Mouse (Mus musculus) kidney, adult 9 months (tissue): ENCODE results near the gene Abhd12b.

ENCODE experiments used
- DNase-seq: peaks from one replicate; pipeline ENCODE4 v3.0.0; 2022

Gene Abhd12b

DNA sequence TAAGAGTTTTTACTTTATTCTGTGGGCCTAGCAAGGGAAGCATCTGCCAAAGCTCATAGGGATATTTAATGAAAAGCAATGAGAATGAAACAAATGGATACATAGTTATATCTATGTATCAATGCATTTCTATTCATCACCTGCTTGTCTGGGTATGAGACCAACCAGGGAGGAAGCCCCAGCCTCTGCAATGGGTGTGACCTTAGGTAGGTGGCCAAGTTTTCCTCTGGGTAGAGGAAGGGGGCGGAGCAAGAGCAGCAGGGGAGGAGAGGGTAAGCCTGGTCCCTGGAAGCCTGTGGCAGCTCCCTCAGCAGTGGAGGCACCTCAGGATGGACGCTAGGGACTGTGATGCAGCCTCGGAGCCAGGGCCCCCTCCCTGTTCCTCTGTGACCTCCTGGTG is at the start of gene Abhd12b:
Gene Abhd12b, plus strand, starts transcription at position 301 of the 400 bp plus-strand sequence.
- DNase-seq, result no peak

DNA sequence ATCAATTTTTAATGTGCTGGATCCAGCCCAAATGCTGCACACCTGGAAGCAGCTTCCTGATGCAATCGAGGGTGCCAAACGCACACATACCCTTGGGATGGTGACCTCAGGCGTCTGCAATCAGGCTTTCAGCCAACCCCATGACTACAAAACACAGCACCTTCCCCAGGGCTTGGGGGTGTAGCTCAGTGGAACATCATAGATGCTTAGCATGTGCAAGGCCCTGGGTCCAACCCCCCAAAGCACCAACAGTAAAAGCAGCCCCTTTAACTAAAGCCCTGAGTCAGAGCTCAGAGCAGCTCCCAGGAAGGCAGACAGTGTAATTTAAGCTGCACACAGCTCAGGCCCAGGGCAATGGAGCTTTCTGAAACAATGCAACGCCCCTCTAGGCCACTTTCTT is 49.7 kb upstream of the Abhd12b start:
- DNase-seq, result peak; percentile 28

DNA sequence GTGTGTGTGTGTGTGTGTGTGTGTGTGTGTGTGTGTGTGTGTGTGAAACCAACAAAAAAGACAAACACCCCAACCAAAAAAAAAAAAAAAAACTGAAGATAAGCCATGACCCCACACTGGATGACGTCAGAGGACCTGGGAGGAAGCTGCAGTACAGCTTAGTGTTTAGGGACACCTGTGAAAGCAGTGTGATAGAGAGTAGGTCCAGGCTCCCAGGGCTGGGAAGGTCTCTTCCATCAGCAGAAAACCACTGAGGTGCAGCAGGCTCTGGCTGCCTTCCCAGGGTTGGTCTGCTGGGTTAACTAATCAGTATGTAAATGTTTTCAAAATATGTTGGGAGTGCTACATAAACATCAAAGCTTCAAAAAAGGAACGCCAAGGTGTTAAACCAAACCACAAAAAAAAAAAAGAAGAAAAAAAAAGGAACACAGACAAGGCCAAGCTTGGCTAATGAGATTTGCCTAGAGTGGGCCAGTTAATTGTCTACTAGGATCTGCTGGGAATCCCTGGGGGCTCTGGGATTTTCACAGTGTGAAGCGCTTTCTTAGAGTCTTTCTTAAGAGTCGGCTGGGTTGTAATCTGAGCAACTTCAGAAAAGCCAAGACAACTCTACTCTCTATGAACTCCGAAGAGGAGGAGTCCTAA is 49.0 kb upstream of the Abhd12b start:
- DNase-seq, result peak; percentile 57

DNA sequence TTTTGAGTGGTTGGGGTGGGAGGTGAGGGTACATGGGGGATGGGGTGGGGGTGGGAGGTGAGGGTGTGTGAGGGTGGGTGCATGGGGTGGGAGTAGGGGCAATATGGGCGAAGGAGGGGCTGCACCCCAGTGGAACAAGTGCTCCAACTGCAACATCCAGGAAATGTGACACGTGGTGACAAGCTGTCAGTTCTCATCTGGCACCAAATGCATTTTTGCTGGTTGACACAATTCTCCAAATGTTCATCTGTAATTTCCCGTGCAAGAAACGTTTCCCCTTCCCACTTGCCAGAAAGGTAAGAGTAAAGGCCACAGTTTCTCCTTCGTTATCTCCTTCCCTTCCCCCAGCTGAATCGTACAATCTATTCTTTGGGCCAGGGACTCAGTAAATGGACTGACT is 48.1 kb upstream of the Abhd12b start:
- no peak for DNase-seq

DNA sequence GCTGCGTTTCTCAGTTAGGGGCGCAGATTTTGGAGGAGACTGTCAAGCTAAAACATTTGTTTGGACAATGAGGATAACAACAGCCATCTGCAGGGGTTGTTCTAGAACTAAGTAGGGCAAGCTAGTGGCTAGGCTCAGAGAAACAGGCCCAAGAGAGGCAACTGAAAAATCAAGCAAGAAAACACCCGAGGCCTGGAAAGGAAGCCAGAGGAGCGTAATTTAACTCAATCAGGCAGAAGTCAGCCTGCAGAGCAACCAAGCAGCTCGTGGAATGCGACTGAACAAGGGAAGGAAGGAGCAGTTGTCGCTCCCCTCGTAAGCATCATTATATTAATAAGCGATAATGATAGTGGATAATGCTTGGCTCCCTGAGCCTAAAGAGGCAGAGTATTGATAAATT is 47.4 kb upstream of the Abhd12b start:
- DNase-seq, result no peak

DNA sequence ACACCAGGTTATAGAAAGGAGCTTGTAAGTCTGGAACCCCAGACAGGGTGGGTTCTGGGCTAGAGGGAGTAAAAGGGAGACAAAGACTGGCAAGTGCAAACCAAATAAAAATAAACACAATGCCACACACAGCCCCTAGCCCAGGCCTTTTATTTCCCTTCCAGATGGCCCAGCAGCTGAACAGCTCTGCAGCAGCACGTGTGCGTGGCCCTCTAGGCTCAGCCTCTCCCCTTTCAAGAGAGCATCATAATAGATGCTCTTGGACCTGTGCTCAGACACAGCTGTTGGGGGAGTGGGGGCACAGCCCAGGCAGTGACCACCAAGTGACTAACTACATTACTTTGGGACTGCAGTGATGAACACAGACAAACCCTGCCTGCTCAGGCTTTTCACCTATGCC is 45.8 kb upstream of the Abhd12b start:
- DNase-seq, result no peak

DNA sequence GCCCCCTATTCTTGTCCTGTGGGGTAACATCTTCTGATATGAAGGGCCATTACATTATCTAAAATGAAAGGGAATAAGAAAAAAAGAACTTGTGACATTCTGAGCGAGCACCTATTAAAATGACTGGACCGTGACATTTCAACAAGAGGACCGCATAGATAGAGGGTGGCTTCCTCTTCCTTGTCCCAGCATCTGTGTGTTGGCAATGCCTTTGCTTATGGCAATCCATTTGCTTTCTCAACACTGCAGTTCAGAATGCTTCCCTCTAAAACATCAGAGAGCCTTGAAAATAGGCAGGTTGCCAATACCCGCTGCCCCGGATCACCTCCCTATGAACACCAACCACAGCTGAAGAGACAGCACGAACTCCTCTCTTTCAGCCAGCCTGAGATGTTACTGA is 44.0 kb upstream of the Abhd12b start:
- no peak for DNase-seq

DNA sequence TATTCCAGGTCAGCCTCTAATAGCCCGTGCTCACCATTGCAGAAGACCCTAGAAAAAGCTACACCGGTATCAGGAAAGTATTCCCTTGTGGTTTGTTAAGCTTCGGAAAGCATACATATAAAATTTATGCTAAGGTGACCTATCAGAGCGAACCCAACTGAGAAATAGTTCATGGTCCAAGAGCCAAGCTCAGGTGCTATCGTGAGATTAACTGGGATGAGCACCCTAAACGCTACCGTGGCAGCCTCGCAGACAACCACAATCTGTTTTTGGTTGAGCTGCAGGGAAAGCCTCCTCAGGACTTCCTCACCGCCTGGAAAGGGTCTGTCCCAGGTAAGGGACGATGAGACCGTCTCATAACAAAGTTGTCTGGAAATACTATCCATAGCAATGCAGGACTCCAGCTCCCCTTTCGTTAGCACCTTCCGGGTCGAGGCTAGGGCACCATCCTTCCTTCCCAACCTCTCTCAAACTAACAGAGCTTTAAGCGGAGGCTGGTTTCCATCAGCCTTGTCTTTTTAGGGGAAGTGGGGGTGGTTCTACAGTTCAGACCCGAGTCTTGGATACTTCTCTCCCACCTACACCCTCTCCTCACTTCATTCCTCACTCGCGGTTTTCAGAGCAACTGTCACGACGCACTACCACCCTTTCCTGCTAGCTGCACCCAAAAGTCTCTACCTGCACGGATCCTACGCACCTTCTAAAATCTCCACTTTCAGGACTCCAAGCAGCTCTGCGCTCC is 43.4 kb upstream of the Abhd12b start:
- DNase-seq, result no peak

DNA sequence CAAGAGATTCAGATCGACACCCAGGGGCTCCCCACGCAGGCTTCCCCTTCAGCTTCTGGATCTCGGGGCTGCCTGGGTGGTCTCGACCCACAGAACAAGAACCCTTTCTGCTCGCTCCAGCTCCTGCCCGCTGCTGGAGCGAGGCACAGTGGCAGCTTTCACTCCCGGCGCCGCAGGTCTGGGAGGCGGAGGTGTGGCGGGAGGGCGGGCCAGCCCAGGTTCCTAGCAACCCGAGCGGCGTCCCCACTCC is 42.9 kb upstream of the Abhd12b start:
- DNase-seq, result no peak

DNA sequence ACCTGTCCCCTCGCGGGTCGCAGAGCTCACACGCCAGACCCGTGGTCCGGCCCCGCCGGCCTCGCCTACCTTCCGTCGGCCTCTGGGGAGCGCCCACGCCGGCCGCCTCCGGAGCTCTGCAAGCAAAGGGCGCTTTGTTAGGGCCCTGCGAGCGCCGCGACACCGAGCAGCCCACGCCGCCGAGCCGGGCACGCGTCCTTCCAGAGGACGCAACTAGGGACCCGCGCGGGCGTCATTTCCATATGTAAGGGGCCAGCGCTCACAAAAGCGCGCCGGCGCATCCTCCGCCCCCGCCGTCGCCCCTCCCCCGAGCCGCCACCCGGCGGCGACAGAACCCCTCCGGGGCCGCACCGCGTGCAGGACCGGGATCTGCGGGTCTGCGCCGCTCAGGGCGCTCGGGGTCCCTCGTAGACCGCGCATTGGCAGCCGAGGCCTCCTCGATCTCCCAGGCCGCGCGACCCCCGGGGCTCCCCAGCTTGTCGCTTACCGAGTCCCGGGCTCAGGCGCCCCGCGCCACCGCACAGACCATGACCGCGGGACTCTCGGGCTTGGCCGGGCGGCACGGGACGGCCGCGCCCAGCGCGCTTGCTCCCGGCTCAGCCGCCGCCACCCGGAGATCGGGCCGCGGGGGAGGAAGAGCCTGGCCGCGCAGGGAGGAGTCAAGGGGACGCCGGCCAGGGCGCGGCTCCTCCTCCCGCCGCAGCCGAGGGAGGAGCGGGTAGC is 42.4 kb upstream of the Abhd12b start:
- DNase-seq, result peak; percentile 61

DNA sequence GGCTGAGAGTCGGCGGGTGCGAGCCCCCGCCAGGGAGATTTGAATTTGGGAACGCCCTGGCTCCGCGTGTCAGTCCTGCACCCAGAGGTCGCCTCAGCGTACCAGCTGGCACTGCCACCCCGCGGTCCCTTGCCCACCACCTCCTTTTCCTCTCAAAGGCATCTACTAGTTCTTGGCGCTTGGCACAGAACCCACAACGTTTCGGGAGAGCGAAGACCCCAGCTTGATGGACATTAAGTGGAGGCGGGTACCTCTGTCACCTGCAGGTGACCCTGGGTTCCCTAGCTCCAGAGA is 41.9 kb upstream of the Abhd12b start:
- DNase-seq, result no peak

DNA sequence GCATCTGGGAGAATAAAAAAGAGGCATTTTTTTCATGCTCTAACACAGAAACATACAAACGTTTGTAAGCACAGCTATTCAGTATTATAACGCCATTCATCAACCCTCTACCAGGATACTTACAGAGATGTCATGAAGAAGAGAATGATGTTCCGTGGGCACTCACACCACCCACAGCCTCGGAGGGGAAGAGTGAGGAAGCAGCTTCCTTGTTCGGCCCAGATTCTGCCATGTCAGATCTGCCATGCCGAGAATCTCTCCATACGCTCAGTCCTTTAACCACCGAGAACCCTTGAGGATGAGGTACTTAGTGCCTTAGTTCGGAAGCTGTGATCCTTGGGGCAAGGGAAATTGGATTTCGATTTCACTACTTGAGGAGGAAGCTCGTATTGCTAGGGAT is 40.6 kb upstream of the Abhd12b start, which contains the start of gene Nin:
Gene Nin, minus strand, starts transcription at position 367 of the 400 bp plus-strand sequence.
- no peak for DNase-seq

DNA sequence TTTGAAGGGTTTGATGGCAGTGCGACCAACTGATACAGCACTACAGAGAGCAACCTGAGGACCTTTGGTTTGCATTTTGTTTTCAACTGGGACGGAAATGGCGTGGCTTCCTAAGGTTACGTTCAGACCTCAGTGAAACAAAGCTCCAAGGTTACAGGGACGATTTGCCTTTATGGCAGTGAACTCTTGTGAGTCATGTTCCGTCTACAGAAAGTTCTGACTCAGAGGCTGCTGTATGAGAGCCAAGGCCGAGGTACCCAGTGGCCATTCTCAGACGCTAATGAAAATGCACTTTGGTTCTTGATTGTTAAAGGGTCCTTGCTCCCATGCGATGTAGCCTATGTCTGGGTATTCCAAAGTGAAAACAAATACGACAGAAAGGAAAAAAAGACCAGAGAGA is 36.8 kb upstream of the Abhd12b start:
- no peak for DNase-seq

DNA sequence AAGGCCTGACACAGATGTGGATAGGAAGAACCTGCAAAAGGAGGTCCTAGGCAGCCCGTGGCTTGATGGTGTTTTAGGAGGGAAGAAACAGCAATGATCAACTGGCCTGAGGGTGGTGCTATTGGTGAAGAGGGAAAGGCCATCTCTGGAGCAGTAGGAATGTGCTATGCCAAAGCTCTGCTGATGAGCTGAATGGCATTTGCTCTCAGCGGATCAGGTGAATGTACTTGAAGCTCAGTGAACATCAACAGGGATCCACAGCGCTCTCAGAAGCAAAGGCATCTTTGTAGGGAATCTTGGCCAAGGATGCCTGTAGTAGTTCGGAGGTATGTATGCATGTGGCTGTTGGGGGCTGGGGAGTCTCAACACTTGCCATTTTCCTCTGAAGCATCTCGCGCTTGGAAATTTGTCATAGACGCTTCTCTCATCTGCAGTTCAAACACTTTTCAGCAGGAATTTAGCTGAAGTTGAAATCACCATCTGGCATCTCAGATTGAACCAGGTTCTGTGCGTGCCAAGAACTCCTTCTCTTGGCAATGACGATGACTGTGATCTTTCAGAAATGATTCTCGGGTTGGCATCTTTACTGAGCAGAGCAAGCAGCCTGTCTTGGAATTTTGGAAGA is 35.1 kb upstream of the Abhd12b start:
- DNase-seq, result no peak

DNA sequence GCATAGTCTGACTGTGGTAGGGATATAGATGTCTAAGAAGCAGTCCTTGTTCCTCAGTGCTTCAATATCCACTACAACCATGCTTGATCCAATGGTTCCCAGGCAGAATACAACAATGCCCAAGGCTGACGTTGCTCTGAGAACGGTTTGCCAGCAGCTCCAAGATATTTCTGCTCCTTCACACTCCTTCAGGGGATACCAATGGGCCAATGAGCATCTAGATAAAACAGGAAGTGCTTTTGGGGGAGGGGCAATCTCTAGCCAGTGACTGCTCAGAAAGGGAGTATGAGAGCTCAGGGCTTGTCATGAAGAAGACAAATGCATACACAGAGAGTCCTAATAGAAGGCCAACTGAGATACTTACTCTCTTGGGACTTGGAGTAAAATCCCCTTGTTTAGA is 34.4 kb upstream of the Abhd12b start:
- no peak for DNase-seq

DNA sequence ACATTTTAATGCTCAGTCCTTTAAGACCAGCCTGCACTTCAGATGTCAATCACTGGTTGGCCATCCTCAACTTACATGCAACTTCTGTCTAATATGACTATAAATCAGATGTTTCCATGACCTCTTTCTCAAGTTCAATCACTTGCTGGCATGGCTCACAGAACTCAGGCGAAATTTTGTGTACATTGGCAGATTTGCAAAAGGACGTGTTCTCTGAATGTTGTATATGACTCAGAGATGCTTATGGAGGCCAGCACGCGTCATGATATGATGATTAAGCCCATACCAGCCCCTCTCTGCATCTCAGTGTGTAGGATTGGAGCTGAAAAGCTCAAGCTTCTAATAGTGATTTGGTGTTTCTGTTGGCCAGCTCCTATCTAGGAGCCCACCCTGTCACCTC is 27.3 kb upstream of the Abhd12b start:
- DNase-seq, result no peak

DNA sequence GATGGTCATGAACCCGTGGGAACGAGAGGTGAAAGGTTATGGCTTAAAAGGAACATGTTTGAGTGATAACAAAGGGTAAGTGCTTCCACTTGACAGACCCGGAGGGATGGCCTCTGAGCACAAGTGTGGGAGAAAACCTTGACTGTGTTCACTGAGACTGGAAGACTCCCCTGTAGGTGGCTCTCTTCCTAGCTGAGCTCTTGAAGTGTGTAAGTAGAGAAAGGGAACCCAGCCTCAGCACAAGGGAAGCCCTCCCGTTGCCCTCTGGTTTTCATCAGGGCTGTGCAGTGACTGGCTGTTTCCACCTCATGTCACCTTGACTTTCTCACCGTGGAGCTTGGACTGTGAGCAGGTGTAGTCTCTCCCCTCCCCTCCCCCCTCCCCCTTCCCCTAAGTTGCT is 24.8 kb upstream of the Abhd12b start:
- no peak for DNase-seq

DNA sequence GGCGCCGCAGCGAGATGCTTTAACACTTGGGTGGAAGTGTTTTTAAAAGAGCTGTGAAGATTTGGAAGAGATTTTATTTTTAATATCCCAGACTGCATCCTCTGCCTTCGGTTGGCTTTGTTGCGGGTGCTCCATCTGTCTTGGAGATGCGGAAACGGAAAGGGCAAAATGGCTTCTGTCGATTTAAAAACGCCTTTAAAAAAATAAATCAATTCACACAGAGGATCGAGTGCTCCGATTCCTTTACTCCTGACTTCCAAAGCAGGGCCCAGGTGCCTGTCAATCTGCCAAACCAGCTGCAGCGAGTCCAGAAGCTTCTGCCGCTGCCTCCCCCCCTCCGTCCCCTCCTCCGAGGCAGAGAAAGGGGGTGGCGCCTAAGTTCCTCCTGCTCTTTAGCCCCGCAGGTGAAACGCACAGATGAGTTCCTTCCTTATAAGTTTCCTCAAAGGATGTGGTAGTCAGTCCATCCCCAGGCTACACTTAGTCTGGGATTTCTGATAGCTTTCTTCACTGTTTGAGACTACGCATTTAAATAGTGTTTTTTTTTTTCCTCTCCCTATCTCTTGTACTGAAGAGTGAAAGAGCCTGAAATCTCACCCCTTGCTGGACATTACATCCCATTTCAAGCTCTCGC is 22.8 kb upstream of the Abhd12b start:
- no peak for DNase-seq

DNA sequence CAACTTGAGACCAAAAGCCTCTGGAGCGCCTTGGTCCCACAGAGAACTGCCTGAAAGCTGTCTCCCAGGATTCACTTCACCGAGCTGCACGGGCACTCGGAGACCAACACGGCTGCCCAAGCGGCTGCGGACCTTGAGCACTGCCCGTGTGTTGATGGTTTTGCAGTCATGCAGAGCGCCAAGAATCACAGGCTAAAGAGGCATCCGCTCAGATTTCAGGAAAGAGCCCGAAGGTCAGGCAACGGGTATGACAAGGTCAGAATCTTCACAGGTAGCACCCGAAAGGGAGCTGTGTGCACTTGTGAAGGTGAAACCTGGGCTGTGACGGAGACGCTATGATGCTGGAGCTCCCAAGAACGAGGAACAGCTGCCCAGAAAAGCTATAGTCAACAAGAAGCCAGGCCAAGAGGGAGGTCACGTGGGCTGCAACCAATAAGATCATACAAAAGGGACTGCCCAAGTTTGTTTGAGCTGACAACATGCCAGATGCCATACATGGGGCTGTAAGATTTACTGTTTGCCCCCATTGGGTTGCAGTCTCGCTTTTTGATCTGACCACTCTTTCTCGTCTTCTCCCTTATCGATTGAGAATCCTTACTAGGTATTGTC is 19.2 kb upstream of the Abhd12b start:
- peak; percentile 44 for DNase-seq

DNA sequence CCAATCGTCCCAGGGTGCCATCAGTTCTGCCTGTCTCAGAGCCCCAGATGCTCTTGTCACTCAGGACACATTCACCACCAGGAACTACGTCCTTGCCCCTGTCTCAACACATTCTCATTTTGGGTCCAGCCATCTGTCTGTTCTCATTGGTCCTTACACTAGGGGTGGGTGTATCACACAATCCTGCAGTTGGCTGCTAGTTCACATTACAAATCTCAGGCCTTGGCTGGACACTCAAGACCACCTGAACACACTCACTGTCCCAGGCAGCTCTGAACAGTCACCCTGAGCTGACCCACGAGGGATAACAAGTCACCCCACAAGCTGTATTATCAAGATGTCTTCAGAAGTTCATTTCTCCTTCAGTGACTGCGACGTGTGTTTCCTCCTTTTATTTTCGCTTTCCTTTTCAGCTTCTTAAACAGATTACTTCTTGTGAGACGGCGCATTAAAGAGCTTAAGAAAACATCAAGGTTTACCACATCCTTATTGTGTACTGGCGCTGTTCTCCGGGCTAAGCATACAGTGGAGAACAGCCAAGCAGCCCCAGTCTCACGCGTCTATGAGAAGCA is 17.7 kb upstream of the Abhd12b start:
- no peak for DNase-seq

DNA sequence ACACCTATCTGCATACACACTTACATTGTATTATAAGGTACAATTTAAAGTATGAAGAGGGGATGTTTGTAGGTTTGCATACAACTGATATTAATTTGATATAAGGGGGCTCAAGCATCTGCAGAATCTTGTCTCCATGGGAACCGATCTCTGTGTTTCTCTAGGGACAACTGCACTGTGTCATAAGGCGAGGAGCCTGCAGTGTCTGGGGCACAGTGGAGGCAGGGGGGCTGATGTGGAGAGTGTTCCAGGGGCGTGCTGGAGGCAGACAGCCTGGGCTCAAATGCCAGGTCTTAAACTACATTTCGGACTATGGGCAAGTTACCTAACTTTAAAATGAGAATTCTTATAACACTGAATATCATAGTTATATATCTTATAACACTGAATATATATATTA is 16.8 kb upstream of the Abhd12b start:
- no peak for DNase-seq

DNA sequence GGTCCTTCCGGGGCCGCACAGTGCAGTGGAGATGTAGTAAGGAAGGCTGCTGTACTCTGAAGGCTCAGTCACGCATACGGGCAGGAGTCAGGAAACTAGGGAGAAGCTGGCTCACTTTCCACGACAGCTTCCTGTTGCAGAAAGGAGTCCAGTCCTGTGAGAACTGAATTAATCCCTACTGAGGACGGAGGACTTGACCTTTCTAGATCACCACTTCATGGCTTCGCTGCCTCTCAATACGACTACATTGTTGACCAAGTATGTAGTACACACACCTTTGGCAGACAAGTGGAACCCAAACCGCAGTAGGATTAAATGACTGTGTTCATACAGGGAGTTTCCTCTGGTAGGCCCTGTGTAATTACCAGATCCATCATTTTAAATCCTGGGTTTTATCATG is 16.3 kb upstream of the Abhd12b start:
- no peak for DNase-seq

DNA sequence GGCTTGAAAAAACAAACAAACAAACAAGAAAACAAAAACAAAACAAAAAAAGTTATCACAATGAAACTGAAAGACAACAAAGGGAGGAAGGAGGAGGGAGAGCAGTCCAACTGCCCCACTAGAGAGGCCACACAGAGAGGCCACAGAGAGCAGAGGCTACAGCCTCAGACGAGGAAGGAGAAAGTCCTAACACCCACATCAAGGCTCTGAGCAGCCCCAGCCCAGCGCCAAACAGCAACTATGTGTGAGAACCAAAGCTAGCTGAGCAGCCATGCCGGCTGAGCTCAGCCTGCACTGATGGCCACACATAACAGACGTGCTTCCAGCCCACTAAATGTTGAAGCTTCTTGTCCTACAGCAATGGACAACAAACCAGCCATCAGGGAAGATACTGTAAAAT is 14.1 kb upstream of the Abhd12b start:
- DNase-seq, result no peak
